In the genomic region with DNA sequence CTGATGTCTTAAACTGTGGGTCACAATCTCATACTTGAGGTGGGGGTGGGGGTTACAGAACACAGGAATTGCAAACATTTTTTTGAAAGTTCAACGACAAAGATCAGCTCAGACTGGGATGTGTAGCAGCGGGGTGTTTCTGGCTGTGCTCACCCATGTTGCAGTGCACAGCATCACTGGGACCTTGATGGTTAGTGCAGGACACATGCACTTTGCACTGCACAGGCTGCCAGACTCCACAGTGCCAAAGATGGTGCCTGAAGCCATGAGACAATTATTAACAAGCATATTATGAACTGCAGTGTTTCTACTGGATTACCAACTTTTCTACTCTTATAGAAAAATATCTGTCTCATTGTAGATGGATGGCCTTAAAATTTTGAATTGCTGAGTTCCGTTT, we compare ENCODE assay signal across 26 mouse cellular contexts.
DNase-seq lines count a peak whose midpoint lies in the region; ATAC-seq and TF ChIP-seq lines count a peak whose summit lies in the region.
"Had no signal": no experiment of that assay in that cellular context is flagged by ENCODE, and none has a peak within 500 bp of the region (broad histone marks: within the 10 kb centered on the region; RNA-seq: fewer than 3 reads in every experiment).

No protein-coding gene starts in this region.

- no peaks in the 10 kb centered on the region for H3K36me3 ChIP-seq in kidney, embryonic 16.5 days (ENCODE audit: insufficient read depth, low read length)
- no peaks in the 10 kb centered on the region for H3K36me3 ChIP-seq in liver, adult 2 months (ENCODE audit: control insufficient read depth, insufficient read depth, low read length)
- H3K36me3 ChIP-seq in liver, embryonic 11.5 days (ENCODE audit: control insufficient read depth, insufficient read depth, low read length), result no peaks in the 10 kb centered on the region
- H3K36me3 ChIP-seq: heart, embryonic 10.5 days had no signal

- H3K9me3 ChIP-seq in kidney, embryonic 16.5 days (ENCODE audit: low read length), result no peaks in the 10 kb centered on the region; the same call in 1 of the 2 replicates
- no peaks in the 10 kb centered on the region for H3K9me3 ChIP-seq in liver, embryonic 11.5 days (ENCODE audit: control insufficient read depth, low read length)
- H3K9me3 ChIP-seq: embryonic facial prominence, embryonic 12.5 days; embryonic facial prominence, embryonic 15.5 days; heart, embryonic 10.5 days had no signal

- TF ChIP-seq POLR2A in liver, adult 2 months (IDR thresholded peaks at IDR 0.05; ENCODE audit: extremely low read depth, insufficient read depth, low read length), result no peak

- TF ChIP-seq CTCF in liver, adult 2 months (IDR thresholded peaks at IDR 0.05; ENCODE audit: low read depth, low read length), result no peak

- no peak for ATAC-seq in kidney, embryonic 16.5 days (ENCODE audit: low FRiP score, low TSS enrichment)
- ATAC-seq in liver, embryonic 11.5 days (replicated peaks; ENCODE audit: low FRiP score), result no peak
- ATAC-seq: CD4-positive, CD25-positive, alpha-beta regulatory T cell, adult 4 months; forebrain, embryonic 14.5 days; forebrain, postnatal 0 days had no signal

- H3K4me1 ChIP-seq in kidney, embryonic 16.5 days (ENCODE audit: insufficient read depth, low read length), result no peaks in the 10 kb centered on the region
- peaks cover 3% of the 10 kb centered on the region for H3K4me1 ChIP-seq in liver, adult 2 months (ENCODE audit: control insufficient read depth, insufficient read depth, low read length)
- H3K4me1 ChIP-seq in liver, embryonic 11.5 days (replicated peaks; ENCODE audit: control insufficient read depth, insufficient read depth, low read length), result no peaks in the 10 kb centered on the region
- H3K4me1 ChIP-seq: embryonic facial prominence, embryonic 12.5 days; embryonic facial prominence, embryonic 15.5 days; heart, embryonic 10.5 days; heart, embryonic 13.5 days had no signal

- peak; percentile 20 for DNase-seq in kidney, adult 11 months
- peak; percentile 14 to 44 for DNase-seq in kidney, adult 8-10 months
- no peak for DNase-seq in kidney, postnatal 4 days
- peak; percentile 77 for DNase-seq in liver, adult 2 months (ENCODE audit: extremely low read depth, low read depth, low spot score)
- no peak for DNase-seq in liver, embryonic 11.5 days (ENCODE audit: low spot score)
- no peak for DNase-seq in ovary, postnatal 36 days (ENCODE audit: low spot score)
- DNase-seq: adrenal gland, adult 2 months; adrenal gland, postnatal 14 days; cerebellum, adult 11 months; cerebellum, adult 2 months; cerebellum, adult 9-11 months; cerebellum, postnatal 25 days; forebrain, postnatal 0 days; gastrocnemius, adult 2 months; gastrocnemius, postnatal 14 days; heart, adult 18-20 months; heart, postnatal 14 days; heart, postnatal 4 days had no signal

- no peaks in the 10 kb centered on the region for H3K27me3 ChIP-seq in kidney, embryonic 16.5 days (ENCODE audit: insufficient read depth, low read length)
- H3K27me3 ChIP-seq in liver, adult 2 months (ENCODE audit: control insufficient read depth, insufficient read depth, low read length), result no peaks in the 10 kb centered on the region
- H3K27me3 ChIP-seq in liver, embryonic 11.5 days (replicated peaks; ENCODE audit: control insufficient read depth, insufficient read depth, low read length), result no peaks in the 10 kb centered on the region
- H3K27me3 ChIP-seq: embryonic facial prominence, embryonic 12.5 days; embryonic facial prominence, embryonic 15.5 days; heart, embryonic 13.5 days had no signal

- H3K4me3 ChIP-seq in kidney, embryonic 16.5 days (ENCODE audit: low read length), result no peak overlapping the region
- H3K4me3 ChIP-seq in liver, adult 2 months (ENCODE audit: insufficient read depth, low read depth, low read length), result no peak overlapping the region
- H3K4me3 ChIP-seq in liver, embryonic 11.5 days (ENCODE audit: low read depth, low read length), result no peak overlapping the region
- H3K4me3 ChIP-seq: embryonic facial prominence, embryonic 12.5 days; embryonic facial prominence, embryonic 15.5 days; gastrocnemius, adult 2 months; heart, embryonic 10.5 days; heart, embryonic 13.5 days had no signal

- 89% methylated on average over 3 of the region's 3 CpGs for WGBS in kidney, embryonic 16.5 days
- 51% methylated on average over 3 of the region's 3 CpGs for WGBS in liver, adult 2 months
- 78% methylated on average over 3 of the region's 3 CpGs for whole genome bisulfite sequencing in liver, embryonic 11.5 days

- H3K79me2 ChIP-seq in liver, adult 2 months (ENCODE audit: control insufficient read depth, insufficient read depth, low read length), result no peaks in the 10 kb centered on the region

- H3K27ac ChIP-seq in kidney, embryonic 16.5 days (ENCODE audit: low read length), result no peak overlapping the region
- H3K27ac ChIP-seq in liver, adult 2 months (replicated peaks; ENCODE audit: insufficient read depth, low read depth, low read length), result no peak overlapping the region
- H3K27ac ChIP-seq in liver, embryonic 11.5 days (ENCODE audit: low read depth, low read length), result no peak overlapping the region
- H3K27ac ChIP-seq: embryonic facial prominence, embryonic 12.5 days; embryonic facial prominence, embryonic 15.5 days; gastrocnemius, adult 2 months; heart, embryonic 10.5 days; heart, embryonic 13.5 days; hindbrain, embryonic 14.5 days had no signal

- no peak overlapping the region for H3K9ac ChIP-seq in kidney, embryonic 16.5 days (replicated peaks; ENCODE audit: low read length)
- H3K9ac ChIP-seq in liver, adult 2 months (ENCODE audit: low read depth, low read length), result no peak overlapping the region
- no peak overlapping the region for H3K9ac ChIP-seq in liver, embryonic 11.5 days (ENCODE audit: low read depth, low read length)
- H3K9ac ChIP-seq: embryonic facial prominence, embryonic 12.5 days; embryonic facial prominence, embryonic 15.5 days; forebrain, postnatal 0 days; heart, embryonic 13.5 days; hindbrain, embryonic 14.5 days had no signal

- H3K4me2 ChIP-seq in kidney, embryonic 16.5 days (replicated peaks; ENCODE audit: low read depth, low read length), result no peak overlapping the region
- no peak overlapping the region for H3K4me2 ChIP-seq in liver, embryonic 11.5 days
- H3K4me2 ChIP-seq: embryonic facial prominence, embryonic 12.5 days; embryonic facial prominence, embryonic 15.5 days; heart, embryonic 13.5 days; hindbrain, embryonic 14.5 days had no signal

Comparison
In these comparisons a context has a peak if more than half of its experiments do, and no peak if none do; other contexts are left out.
1. DNase-seq: peak in kidney, adult 11 months (single experiment), kidney, adult 8-10 months (2 of 2) and liver, adult 2 months (single experiment); none in kidney, postnatal 4 days (0 of 2), liver, embryonic 11.5 days (single experiment) and ovary, postnatal 36 days (single experiment).